26 mouse cellular contexts compared by ENCODE assay signal in genomic region chr6:83592051-83592450, GRCm38 (mm10). TPM values are rescaled to one million over a fixed set of nuclear protein-coding genes. Genes with fewer than 3 reads are reported as not detected.
DNase-seq lines count a peak whose midpoint lies in the region; ATAC-seq and TF ChIP-seq lines count a peak whose summit lies in the region.
"Had no signal": no experiment of that assay in that cellular context is flagged by ENCODE, and none has a peak within 500 bp of the region (broad histone marks: within the 10 kb centered on the region; RNA-seq: fewer than 3 reads in every experiment).

No protein-coding gene starts in this region.

- no peak overlapping the region for H3K27ac ChIP-seq in heart, embryonic 10.5 days
- no peak overlapping the region for H3K27ac ChIP-seq in ES-E14 (ENCODE audit: insufficient read depth, low read depth, low read length, poor library complexity, severe bottlenecking)
- H3K27ac ChIP-seq in forebrain, embryonic 11.5 days (ENCODE audit: low read depth, low read length): no peak overlapping the region
- H3K27ac ChIP-seq: embryonic facial prominence, embryonic 13.5 days; embryonic facial prominence, embryonic 15.5 days; forebrain, embryonic 10.5 days; forebrain, embryonic 13.5 days; forebrain, embryonic 15.5 days had no signal

- H3K4me3 ChIP-seq in heart, embryonic 10.5 days: no peak overlapping the region
- peak overlapping the region in 1 of 2 experiments; percentile 56; a peak in 2 of 4 replicates for H3K4me3 ChIP-seq in ES-E14 (ENCODE audit: insufficient read depth in 1 of 2, low read depth in 1 of 2, low read length in 2 of 2, poor library complexity in 1 of 2, severe bottlenecking in 1 of 2)
- H3K4me3 ChIP-seq in forebrain, embryonic 11.5 days (ENCODE audit: low read depth, low read length): no peak overlapping the region
- H3K4me3 ChIP-seq: embryonic facial prominence, embryonic 13.5 days; embryonic facial prominence, embryonic 15.5 days; erythroblast, embryonic 14.5 days; forebrain, embryonic 10.5 days; forebrain, embryonic 13.5 days; forebrain, embryonic 15.5 days had no signal

- WGBS in heart, embryonic 10.5 days: 68% methylated on average over 8 of the region's 8 CpGs
- 77% methylated on average over 8 of the region's 8 CpGs for WGBS in forebrain, embryonic 11.5 days

- intact Hi-C loops in heart, postnatal 25 days (cut with DNase I): no loop called here

- 0 out of 2 replicates have a peak, but pooled peaks cover 2% of the 10 kb centered on the region for H3K27me3 ChIP-seq in heart, embryonic 10.5 days (ENCODE audit: insufficient read depth, poor library complexity, severe bottlenecking)
- H3K27me3 ChIP-seq in forebrain, embryonic 11.5 days (ENCODE audit: control insufficient read depth, insufficient read depth, low read length): no peaks in the 10 kb centered on the region
- H3K27me3 ChIP-seq: embryonic facial prominence, embryonic 13.5 days; embryonic facial prominence, embryonic 15.5 days; forebrain, embryonic 15.5 days had no signal

- peak; percentile 76 for DNase-seq in heart, adult 11 months
- no peak for DNase-seq in heart, postnatal 4 days
- DNase-seq in heart, embryonic 10.5 days (ENCODE audit: low spot score): peak; percentile 57
- DNase-seq in heart, postnatal 25 days (ENCODE audit: low spot score): no peak
- DNase-seq in testis, postnatal 10 days (ENCODE audit: low spot score): peak; percentile 45
- DNase-seq in testis, postnatal 14 days (ENCODE audit: low spot score): no peak
- DNase-seq in ES-E14 (ENCODE audit: low read depth, low spot score): no peak
- DNase-seq in forebrain, embryonic 11.5 days (ENCODE audit: low spot score): no peak
- DNase-seq: adrenal gland, adult 2 months; adrenal gland, postnatal 10 days; adrenal gland, postnatal 25 days; cerebellum, adult 11 months; cerebellum, adult 18-20 months; cerebellum, adult 8-10 months; cerebellum, adult 9-11 months; cerebellum, postnatal 14 days; cerebellum, postnatal 36 days; embryo, embryonic 11 days; forebrain, postnatal 0 days had no signal

- ATAC-seq in forebrain, embryonic 11.5 days (replicated peaks; ENCODE audit: low FRiP score): no peak
- ATAC-seq: forebrain, embryonic 13.5 days; forebrain, embryonic 15.5 days; forebrain, postnatal 0 days had no signal

- no peaks in the 10 kb centered on the region for H3K9me3 ChIP-seq in heart, embryonic 10.5 days
- no peaks in the 10 kb centered on the region for H3K9me3 ChIP-seq in ES-E14 (ENCODE audit: control insufficient read depth, insufficient read depth, low read depth, low read length)
- no peaks in the 10 kb centered on the region for H3K9me3 ChIP-seq in forebrain, embryonic 11.5 days (ENCODE audit: control insufficient read depth, low read length)
- H3K9me3 ChIP-seq: embryonic facial prominence, embryonic 13.5 days; embryonic facial prominence, embryonic 15.5 days; forebrain, embryonic 10.5 days; forebrain, embryonic 13.5 days; forebrain, embryonic 15.5 days had no signal

- peak overlapping the region; percentile 39; the same call in 1 of the 2 replicates for H3K9ac ChIP-seq in ES-E14 (ENCODE audit: insufficient read depth, low read depth, low read length, poor library complexity, severe bottlenecking)
- H3K9ac ChIP-seq in forebrain, embryonic 11.5 days (ENCODE audit: low read length): no peak overlapping the region
- H3K9ac ChIP-seq: embryonic facial prominence, embryonic 13.5 days; embryonic facial prominence, embryonic 15.5 days; forebrain, embryonic 13.5 days; forebrain, embryonic 15.5 days; forebrain, postnatal 0 days had no signal

- in situ Hi-C loops in ES-E14 (cut with MboI; ENCODE audit: low sequenced_read_pairs in 2 of 2, unreplicated experiment in 2 of 2): no loop called here

- H3K4me2 ChIP-seq in forebrain, embryonic 11.5 days (ENCODE audit: low read depth, low read length, severe bottlenecking): no peak overlapping the region
- H3K4me2 ChIP-seq: embryonic facial prominence, embryonic 13.5 days; embryonic facial prominence, embryonic 15.5 days; forebrain, embryonic 13.5 days; forebrain, embryonic 15.5 days had no signal

- peaks cover 8% of the 10 kb centered on the region for H3K4me1 ChIP-seq in heart, embryonic 10.5 days
- H3K4me1 ChIP-seq in ES-E14 (ENCODE audit: control insufficient read depth in 2 of 2, insufficient read depth in 2 of 2, low read length in 2 of 2, poor library complexity in 1 of 2): no peaks in the 10 kb centered on the region
- H3K4me1 ChIP-seq in forebrain, embryonic 11.5 days (replicated peaks; ENCODE audit: control insufficient read depth, insufficient read depth, low read length): no peaks in the 10 kb centered on the region
- H3K4me1 ChIP-seq: embryonic facial prominence, embryonic 13.5 days; embryonic facial prominence, embryonic 15.5 days; forebrain, embryonic 10.5 days; forebrain, embryonic 13.5 days; forebrain, embryonic 15.5 days had no signal

- no peaks in the 10 kb centered on the region for H3K36me3 ChIP-seq in heart, embryonic 10.5 days
- H3K36me3 ChIP-seq in ES-E14 (ENCODE audit: control insufficient read depth, insufficient read depth, low read length, poor library complexity, severe bottlenecking): no peaks in the 10 kb centered on the region
- H3K36me3 ChIP-seq in forebrain, embryonic 11.5 days (ENCODE audit: control insufficient read depth, insufficient read depth, low read length): no peaks in the 10 kb centered on the region
- H3K36me3 ChIP-seq: embryonic facial prominence, embryonic 13.5 days; embryonic facial prominence, embryonic 15.5 days; forebrain, embryonic 10.5 days; forebrain, embryonic 15.5 days had no signal

TF ChIP-seq in ES-E14, 5 proteins besides CTCF, POLR2A, EP300 and RAD21:
- TF ChIP-seq ZNF384 (IDR thresholded peaks at IDR 0.05; ENCODE audit: low read depth, low read length) (no peak), MAFK (IDR thresholded peaks at IDR 0.05; ENCODE audit: insufficient read depth, low read depth, low read length) (no peak), ZC3H11A (IDR thresholded peaks at IDR 0.05; ENCODE audit: borderline replicate concordance, low read depth, low read length) (no peak), CHD2 (IDR thresholded peaks at IDR 0.05; ENCODE audit: low read depth, low read length) (no peak), HCFC1 (IDR thresholded peaks at IDR 0.05; ENCODE audit: borderline replicate concordance, insufficient read depth, low read length) (no peak)
TF ChIP-seq in ES-E14: peak in this region for 0.

RNA-seq across cellular contexts. Expression of gene Stambp, which starts 19.5 kb away (rescaled TPM):
- 10 to 100 TPM; 16.0 to 18.4 TPM for total RNA-seq in heart, postnatal 4 days (2021)
- polyA plus RNA-seq in heart, embryonic 10.5 days (2016; fragmentation: Nextera tagmentation; extraction: Ambion mirVana): 23.3 and 23.5 TPM in 2 replicates
- 10 to 100 TPM in 1 of 2 experiments, 1 to 10 TPM in 1; 10.0 to 12.6 TPM for total RNA-seq in heart, postnatal 25 days (2021)
- 2.0 and 2.3 TPM in 2 replicates for total RNA-seq in ES-E14 (2012; rRNA removed)
- polyA plus RNA-seq in forebrain, embryonic 11.5 days (2014; fragmentation: Nextera tagmentation; extraction: Ambion mirVana): 20.5 and 21.6 TPM in 2 replicates

RNA-seq across cellular contexts. Expression of gene Actg2, which starts 56.0 kb away (rescaled TPM):
- 10 to 100 TPM; 10.4 to 13.7 TPM for total RNA-seq in heart, postnatal 4 days (2021)
- 1.7 and 7.0 TPM in 2 replicates for polyA plus RNA-seq in heart, embryonic 10.5 days (2016; fragmentation: Nextera tagmentation; extraction: Ambion mirVana)
- 1 to 10 TPM; 1.6 to 2.2 TPM for total RNA-seq in heart, postnatal 25 days (2021)
- 1.6 and 6.6 TPM in 2 replicates for total RNA-seq in ES-E14 (2012; rRNA removed)
- polyA plus RNA-seq in forebrain, embryonic 11.5 days (2014; fragmentation: Nextera tagmentation; extraction: Ambion mirVana): 2.3 and 3.1 TPM in 2 replicates
- total RNA-seq: adrenal gland, postnatal 25 days; common myeloid progenitor, adult 5-6 weeks had no signal
- polyA plus RNA-seq: erythroblast, embryonic 14.5 days had no signal

Comparison
In these comparisons a context has a peak if more than half of its experiments do, and no peak if none do; other contexts are left out.
1. DNase-seq: peak in heart, adult 11 months (single experiment), heart, embryonic 10.5 days (single experiment) and testis, postnatal 10 days (single experiment); none in heart, postnatal 4 days (single experiment), heart, postnatal 25 days (single experiment), testis, postnatal 14 days (single experiment), ES-E14 (single experiment) and forebrain, embryonic 11.5 days (single experiment).